Mouse (Mus musculus): ENCODE results near the gene Cops7b. TPM values are rescaled to one million over a fixed set of nuclear protein-coding genes. Genes with fewer than 3 reads are reported as not detected.

Gene Cops7b
- polyA plus RNA-seq (2014; fragmentation: Illumina TruSeq; extraction: RNeasy Lipid Tissue Mini Kit (QIAGEN cat#74804); ENCODE audit: low read depth, low replicate concordance): 5.0 TPM

DNA sequence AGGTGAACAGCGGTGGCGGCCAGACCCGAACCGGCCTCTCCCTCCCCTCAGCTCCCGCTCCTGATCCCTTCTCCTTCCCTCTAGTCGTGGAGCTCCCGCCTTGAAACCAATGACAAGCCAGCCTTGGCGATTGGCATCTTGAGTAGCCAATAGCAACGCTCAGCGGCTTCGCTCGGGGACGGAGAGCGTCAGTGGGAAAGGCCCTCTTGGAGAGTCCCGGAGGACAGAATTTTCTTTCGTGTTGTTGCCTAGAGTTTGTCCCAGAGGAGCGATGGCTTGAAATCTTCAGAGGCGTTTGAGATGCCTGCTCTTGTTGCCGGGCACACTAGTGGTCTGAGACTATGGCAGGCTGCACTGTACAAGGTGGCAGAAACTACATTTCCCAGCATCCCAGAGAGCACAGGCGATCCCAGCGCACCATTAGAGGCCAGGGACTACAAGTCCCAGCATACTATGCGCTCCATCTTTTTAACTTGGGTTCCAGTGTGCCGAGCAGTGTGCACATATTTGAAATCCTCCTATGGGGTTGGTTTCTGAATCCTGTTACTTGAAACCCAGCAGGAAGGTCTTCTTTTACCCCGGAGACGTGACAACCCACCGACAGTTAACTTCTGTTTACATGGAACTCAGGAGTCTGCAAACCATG is at the start of gene Cops7b, which contains the start of gene Pde6d:
Cops7b (plus strand) TSS at position 454 of the 646 bp plus-strand sequence.
Pde6d (minus strand) TSS at position 179 of the 646 bp plus-strand sequence.

Other genes with a start within 250 kb of the Cops7b start
- gene Ncl, start 223.5 kb upstream of the Cops7b start, polyA plus RNA-seq (2014; fragmentation: Illumina TruSeq; extraction: RNeasy Lipid Tissue Mini Kit (QIAGEN cat#74804); ENCODE audit: low read depth, low replicate concordance): 363 TPM
- gene Nmur1, start 156.7 kb upstream of the Cops7b start, polyA plus RNA-seq (2014; fragmentation: Illumina TruSeq; extraction: RNeasy Lipid Tissue Mini Kit (QIAGEN cat#74804); ENCODE audit: low read depth, low replicate concordance): not detected
- gene Tex44, start 156.6 kb upstream of the Cops7b start, polyA plus RNA-seq (2014; fragmentation: Illumina TruSeq; extraction: RNeasy Lipid Tissue Mini Kit (QIAGEN cat#74804); ENCODE audit: low read depth, low replicate concordance): not detected
- 1,773 TPM for gene Ptma, start 56.2 kb upstream of the Cops7b start, polyA plus RNA-seq (2014; fragmentation: Illumina TruSeq; extraction: RNeasy Lipid Tissue Mini Kit (QIAGEN cat#74804); ENCODE audit: low read depth, low replicate concordance)
- 22.4 TPM for gene Pde6d, start 275 bp upstream of the Cops7b start, polyA plus RNA-seq (2014; fragmentation: Illumina TruSeq; extraction: RNeasy Lipid Tissue Mini Kit (QIAGEN cat#74804); ENCODE audit: low read depth, low replicate concordance)
- not detected for gene Nppc, start 87.7 kb downstream of the Cops7b start, polyA plus RNA-seq (2014; fragmentation: Illumina TruSeq; extraction: RNeasy Lipid Tissue Mini Kit (QIAGEN cat#74804); ENCODE audit: low read depth, low replicate concordance)
- 7.2 TPM for gene Dis3l2, start 120.9 kb downstream of the Cops7b start, polyA plus RNA-seq (2014; fragmentation: Illumina TruSeq; extraction: RNeasy Lipid Tissue Mini Kit (QIAGEN cat#74804); ENCODE audit: low read depth, low replicate concordance)